In genomic region chr6:41136717-41137400, GRCm38 (mm10) we compare ENCODE assay signal across 8 mouse cellular contexts.
DNase-seq lines count a peak whose midpoint lies in the region; ATAC-seq and TF ChIP-seq lines count a peak whose summit lies in the region.

No protein-coding gene starts in this region.

- H3K9me3 ChIP-seq in ES-Bruce4 (replicated peaks; ENCODE audit: control insufficient read depth, insufficient read depth, low read length, poor library complexity, severe bottlenecking): no peaks in the 10 kb centered on the region
- H3K9me3 ChIP-seq in midbrain, embryonic 12.5 days: no peaks in the 10 kb centered on the region

- no peaks in the 10 kb centered on the region for H3K27me3 ChIP-seq in ES-Bruce4 (ENCODE audit: control insufficient read depth, insufficient read depth, low read length, poor library complexity, severe bottlenecking)
- H3K27me3 ChIP-seq in midbrain, embryonic 12.5 days: no peaks in the 10 kb centered on the region

- no peak overlapping the region for H3K4me3 ChIP-seq in ES-Bruce4 (ENCODE audit: low read depth, low read length)
- H3K4me3 ChIP-seq in midbrain, embryonic 12.5 days: no peak overlapping the region

- intact Hi-C loops in heart, postnatal 14 days (cut with DNase I): loop anchor here (2.0 kb wide), 1 partner anchor 392 kb away; no protein-coding TSS in a partner anchor

- DNase-seq in heart, adult 18-20 months: peak; percentile 12 to 61
- DNase-seq in heart, adult 11 months: no peak
- peak; percentile 22 for DNase-seq in cerebellum, adult 9-10 months
- peak; percentile 19 to 62 for DNase-seq in heart, postnatal 14 days
- DNase-seq in layer of hippocampus, postnatal 25 days (ENCODE audit: extremely low spot score in 1 of 2, low spot score in 1 of 2): peak; percentile 13 to 69
- DNase-seq in spleen, postnatal 10 days (ENCODE audit: low spot score in 2 of 2): peak; percentile 32 to 68

- ATAC-seq in midbrain, embryonic 12.5 days (ENCODE audit: low FRiP score, low read depth): peak; percentile 49

- no peaks in the 10 kb centered on the region for H3K4me1 ChIP-seq in ES-Bruce4 (ENCODE audit: control insufficient read depth, insufficient read depth, low read length)
- no peaks in the 10 kb centered on the region for H3K4me1 ChIP-seq in midbrain, embryonic 12.5 days

- TF ChIP-seq EP300 in ES-Bruce4 (IDR thresholded peaks at IDR 0.05; ENCODE audit: insufficient read depth, low read depth, low read length): no peak

- no peak overlapping the region for H3K4me2 ChIP-seq in midbrain, embryonic 12.5 days (replicated peaks)

- no peak for TF ChIP-seq POLR2A in ES-Bruce4 (IDR thresholded peaks at IDR 0.05; ENCODE audit: insufficient read depth, low read length)

- 33% methylated on average over 6 of the region's 6 CpGs for WGBS in midbrain, embryonic 12.5 days

- H3K36me3 ChIP-seq in ES-Bruce4 (ENCODE audit: control insufficient read depth, insufficient read depth, low read length, poor library complexity, severe bottlenecking): no peaks in the 10 kb centered on the region
- no peaks in the 10 kb centered on the region for H3K36me3 ChIP-seq in midbrain, embryonic 12.5 days

- H3K9ac ChIP-seq in ES-Bruce4 (ENCODE audit: low read depth, poor library complexity, severe bottlenecking): no peak overlapping the region
- H3K9ac ChIP-seq in midbrain, embryonic 12.5 days (replicated peaks): no peak overlapping the region

- TF ChIP-seq CTCF in ES-Bruce4 (IDR thresholded peaks at IDR 0.05; ENCODE audit: low read depth, low read length): peak; percentile 39

- H3K27ac ChIP-seq in ES-Bruce4 (ENCODE audit: insufficient read depth, low read length): no peak overlapping the region
- H3K27ac ChIP-seq in midbrain, embryonic 12.5 days (replicated peaks): no peak overlapping the region
